Mouse (Mus musculus): Measurements from ENCODE around the gene 1700025C18Rik. TPM values are rescaled to one million over a fixed set of nuclear protein-coding genes. Genes with fewer than 3 reads are reported as not detected.

1700025C18Rik gene
- polyA plus RNA-seq (2015; fragmentation: Nextera tagmentation; extraction: Ambion mirVana), result not detected in 2 replicates

- Histone ChIP-seq H3K27ac (no peak within 1 kb of the TSS), H3K4me1 (no peaks in the 10 kb centered on the region), H3K27me3 (peaks cover 13% of the 10 kb centered on the region), H3K4me3 (no peak within 1 kb of the TSS), H3K9ac (no peak within 1 kb of the TSS), H3K36me3 (no peaks in the 10 kb centered on the region), H3K4me2 (no peak within 1 kb of the TSS), H3K9me3 (no peaks in the 10 kb centered on the region)
- no peak for ATAC-seq (ENCODE audit: insufficient number of reproducible peaks, insufficient read depth, low FRiP score, low TSS enrichment, low read depth)
- 58% methylated on average over 2 of the region's 2 CpGs for WGBS
Measured at GRCm38 (mm10) chr2:165090650-165091049, at the start of gene 1700025C18Rik. 1700025C18Rik (minus strand) TSS chr2:165090750.

GRCm38 (mm10) chr2:165136049-165136448, 45.5 kb upstream of the 1700025C18Rik start:
- H3K4me2 ChIP-seq, result no peak overlapping the region
- WGBS, result 14% methylated on average over 16 of the region's 16 CpGs
- H3K4me1 ChIP-seq, result peaks cover 32% of the 10 kb centered on the region
- no peak for ATAC-seq (ENCODE audit: insufficient number of reproducible peaks, insufficient read depth, low FRiP score, low TSS enrichment, low read depth)
- no peaks in the 10 kb centered on the region for H3K36me3 ChIP-seq
- H3K4me3 ChIP-seq, result no peak overlapping the region
- 0 out of 2 replicates have a peak overlapping the region, but pooled peaks have one; percentile 16 for H3K27ac ChIP-seq
- no peaks in the 10 kb centered on the region for H3K9me3 ChIP-seq
- peaks cover 51% of the 10 kb centered on the region for H3K27me3 ChIP-seq
- H3K9ac ChIP-seq, result no peak overlapping the region

- Histone ChIP-seq H3K27ac (no peak overlapping the region), H3K4me1 (peaks cover 27% of the 10 kb centered on the region), H3K36me3 (no peaks in the 10 kb centered on the region), H3K9ac (peak overlapping the region; percentile 44; the same call in 1 of the 2 replicates), H3K4me2 (peak overlapping the region; percentile 39), H3K9me3 (no peaks in the 10 kb centered on the region), H3K4me3 (no peak overlapping the region), H3K27me3 (peaks cover 57% of the 10 kb centered on the region)
- ATAC-seq (ENCODE audit: insufficient number of reproducible peaks, insufficient read depth, low FRiP score, low TSS enrichment, low read depth), result no peak
- 2% methylated on average over 15 of the region's 15 CpGs for WGBS
Measured at GRCm38 (mm10) chr2:165133566-165133965, 43.0 kb upstream of the 1700025C18Rik start.

GRCm38 (mm10) chr2:165131428-165131827, 40.9 kb upstream of the 1700025C18Rik start:
- no peak overlapping the region for H3K4me2 ChIP-seq
- no peak overlapping the region for H3K4me3 ChIP-seq
- no peak overlapping the region for H3K9ac ChIP-seq
- no peak overlapping the region for H3K27ac ChIP-seq
- no peaks in the 10 kb centered on the region for H3K9me3 ChIP-seq
- peaks cover 17% of the 10 kb centered on the region for H3K4me1 ChIP-seq
- ATAC-seq (ENCODE audit: insufficient number of reproducible peaks, insufficient read depth, low FRiP score, low TSS enrichment, low read depth), result no peak
- no peaks in the 10 kb centered on the region for H3K36me3 ChIP-seq
- peaks cover 60% of the 10 kb centered on the region for H3K27me3 ChIP-seq
- WGBS, result 18% methylated on average over 12 of the region's 12 CpGs

DNA sequence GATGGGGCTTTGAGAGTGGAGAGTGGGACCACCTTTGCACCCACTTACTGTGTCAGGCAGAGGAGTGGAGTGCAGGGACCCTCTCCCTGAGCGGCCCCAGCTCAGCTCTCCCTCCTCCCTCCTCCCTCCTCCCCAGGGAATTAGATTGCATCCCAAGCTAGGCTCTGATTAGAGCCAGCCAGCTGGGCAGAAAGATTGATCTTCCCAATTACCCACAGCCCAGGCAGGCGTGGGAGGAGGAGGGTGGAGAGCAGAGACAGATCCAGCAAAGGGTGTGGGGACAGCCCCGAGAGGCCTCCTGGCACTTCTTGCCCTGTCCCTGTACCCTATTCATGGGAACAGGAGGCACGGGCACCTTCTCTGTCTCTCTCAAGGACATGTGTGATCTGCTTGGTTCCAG, 38.6 kb upstream of the 1700025C18Rik start:
- WGBS, result 47% methylated on average over 4 of the region's 4 CpGs
- Histone ChIP-seq H3K27me3 (peaks cover 66% of the 10 kb centered on the region), H3K9me3 (no peaks in the 10 kb centered on the region), H3K36me3 (no peaks in the 10 kb centered on the region), H3K27ac (no peak overlapping the region), H3K4me3 (no peak overlapping the region), H3K4me1 (peaks cover 11% of the 10 kb centered on the region), H3K4me2 (no peak overlapping the region), H3K9ac (no peak overlapping the region)
- no peak for ATAC-seq (ENCODE audit: insufficient number of reproducible peaks, insufficient read depth, low FRiP score, low TSS enrichment, low read depth)

- 0 out of 2 replicates have a peak, but pooled peaks cover 3% of the 10 kb centered on the region for H3K4me1 ChIP-seq
- WGBS, result 31% methylated on average over 10 of the region's 10 CpGs
- no peaks in the 10 kb centered on the region for H3K9me3 ChIP-seq
- no peak overlapping the region for H3K4me3 ChIP-seq
- no peak for ATAC-seq (ENCODE audit: insufficient number of reproducible peaks, insufficient read depth, low FRiP score, low TSS enrichment, low read depth)
- H3K9ac ChIP-seq, result no peak overlapping the region
- no peak overlapping the region for H3K4me2 ChIP-seq
- peaks cover 49% of the 10 kb centered on the region for H3K27me3 ChIP-seq
- H3K36me3 ChIP-seq, result no peaks in the 10 kb centered on the region
- H3K27ac ChIP-seq, result no peak overlapping the region
Measured at GRCm38 (mm10) chr2:165126896-165127562, 36.5 kb upstream of the 1700025C18Rik start.

GRCm38 (mm10) chr2:165121206-165121840, 30.8 kb upstream of the 1700025C18Rik start:
- peak; percentile 33; the same call in 1 of the 2 replicates for ATAC-seq (ENCODE audit: insufficient number of reproducible peaks, insufficient read depth, low FRiP score, low TSS enrichment, low read depth)
- Histone ChIP-seq H3K27ac (no peak overlapping the region), H3K4me3 (no peak overlapping the region), H3K4me2 (no peak overlapping the region), H3K36me3 (no peaks in the 10 kb centered on the region), H3K9ac (no peak overlapping the region), H3K9me3 (no peaks in the 10 kb centered on the region), H3K27me3 (peaks cover 56% of the 10 kb centered on the region), H3K4me1 (peaks cover 18% of the 10 kb centered on the region)
- 32% methylated on average over 10 of the region's 10 CpGs for WGBS

- WGBS, result 83% methylated on average over 9 of the region's 9 CpGs
- Histone ChIP-seq H3K36me3 (no peaks in the 10 kb centered on the region), H3K9me3 (no peaks in the 10 kb centered on the region), H3K4me2 (no peak overlapping the region), H3K27me3 (peaks cover 56% of the 10 kb centered on the region), H3K4me3 (no peak overlapping the region), H3K9ac (no peak overlapping the region), H3K27ac (no peak overlapping the region), H3K4me1 (peaks cover 18% of the 10 kb centered on the region)
- no peak for ATAC-seq (ENCODE audit: insufficient number of reproducible peaks, insufficient read depth, low FRiP score, low TSS enrichment, low read depth)
Measured at GRCm38 (mm10) chr2:165120765-165121164, 30.2 kb upstream of the 1700025C18Rik start.

- H3K36me3 ChIP-seq, result no peaks in the 10 kb centered on the region
- peaks cover 16% of the 10 kb centered on the region; the same call in 1 of the 2 replicates for H3K4me1 ChIP-seq
- no peaks in the 10 kb centered on the region for H3K9me3 ChIP-seq
- no peak for ATAC-seq (ENCODE audit: insufficient number of reproducible peaks, insufficient read depth, low FRiP score, low TSS enrichment, low read depth)
- H3K9ac ChIP-seq, result no peak overlapping the region
- no peak overlapping the region for H3K4me3 ChIP-seq
- H3K4me2 ChIP-seq, result no peak overlapping the region
- peaks cover 97% of the 10 kb centered on the region for H3K27me3 ChIP-seq
- WGBS, result 19% methylated on average over 11 of the region's 11 CpGs
- no peak overlapping the region for H3K27ac ChIP-seq
Measured at GRCm38 (mm10) chr2:165113733-165114132, 23.2 kb upstream of the 1700025C18Rik start.

- H3K36me3 ChIP-seq, result no peaks in the 10 kb centered on the region
- H3K27ac ChIP-seq, result no peak overlapping the region
- peak overlapping the region; percentile 44 for H3K4me2 ChIP-seq
- peaks cover 96% of the 10 kb centered on the region for H3K27me3 ChIP-seq
- ATAC-seq (ENCODE audit: insufficient number of reproducible peaks, insufficient read depth, low FRiP score, low TSS enrichment, low read depth), result peak; percentile 56; the same call in 1 of the 2 replicates
- peaks cover 16% of the 10 kb centered on the region; the same call in 1 of the 2 replicates for H3K4me1 ChIP-seq
- H3K4me3 ChIP-seq, result peak overlapping the region; percentile 24; the same call in 1 of the 2 replicates
- no peak overlapping the region for H3K9ac ChIP-seq
- under 1% methylated on average over 54 of the region's 54 CpGs for WGBS
- no peaks in the 10 kb centered on the region for H3K9me3 ChIP-seq
Measured at GRCm38 (mm10) chr2:165112149-165112548, 21.6 kb upstream of the 1700025C18Rik start.

DNA sequence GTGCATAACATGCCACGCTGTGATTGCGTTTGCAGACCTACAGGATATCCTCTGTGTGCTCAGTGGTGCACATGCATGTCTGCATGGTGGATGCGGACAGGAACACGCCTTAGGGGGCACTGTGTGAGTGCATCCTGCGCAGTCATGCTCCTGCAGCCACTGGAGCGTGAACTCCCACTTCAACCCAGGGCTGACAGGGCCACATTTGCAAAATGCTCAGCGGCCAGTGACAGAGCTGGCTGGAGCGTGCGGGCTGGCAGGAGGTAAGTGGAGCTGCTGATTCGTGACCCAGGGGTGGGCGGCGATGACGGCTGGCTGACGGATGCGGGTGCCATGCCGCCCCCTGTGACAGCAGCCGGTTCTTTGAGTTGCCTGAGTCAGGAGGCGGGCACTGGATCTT, 16.0 kb upstream of the 1700025C18Rik start:
- Histone ChIP-seq H3K4me2 (no peak overlapping the region), H3K36me3 (no peaks in the 10 kb centered on the region), H3K9ac (no peak overlapping the region), H3K27ac (no peak overlapping the region), H3K9me3 (no peaks in the 10 kb centered on the region), H3K27me3 (peaks cover 87% of the 10 kb centered on the region), H3K4me1 (peaks cover 5% of the 10 kb centered on the region; the same call in 1 of the 2 replicates), H3K4me3 (no peak overlapping the region)
- WGBS, result 22% methylated on average over 18 of the region's 18 CpGs
- no peak for ATAC-seq (ENCODE audit: insufficient number of reproducible peaks, insufficient read depth, low FRiP score, low TSS enrichment, low read depth)

All from embryonic facial prominence, embryonic 13.5 days (tissue).